Mouse (Mus musculus) olfactory bulb, adult 2 months (tissue): Measurements from ENCODE around the gene Nt5c3b. TPM values are rescaled to one million over a fixed set of nuclear protein-coding genes. Genes with fewer than 3 reads are reported as not detected.

Experiments used
- H3K27ac ChIP-seq: fragments of 200-500 bp; 2 replicates; pipeline ENCODE4 v1.5.1; 2012; ENCODE audit warnings: low read depth, low read length; ENCODE audit not compliant: insufficient read depth
- H3K4me1 ChIP-seq: fragments of 200-500 bp; 2 replicates; pipeline ENCODE4 v1.6.1; 2012; ENCODE audit warnings: low read length; ENCODE audit not compliant: control insufficient read depth, insufficient read depth
- H3K4me3 ChIP-seq: fragments of 200-500 bp; 2 replicates; pipeline ENCODE4 v1.5.1; 2012; ENCODE audit warnings: mild to moderate bottlenecking, low read depth, low read length, moderate library complexity; ENCODE audit not compliant: insufficient read depth
- CTCF ChIP-seq: fragments of 200-500 bp; IDR thresholded peaks from 2 replicates; pipeline ENCODE4 v1.5.1; 2012; ENCODE audit warnings: low read depth, mild to moderate bottlenecking, low read length, moderate library complexity; ENCODE audit not compliant: insufficient read depth
- POLR2A ChIP-seq: fragments of 200-500 bp; IDR thresholded peaks from 2 replicates; pipeline ENCODE4 v1.6.1; 2012; ENCODE audit warnings: mild to moderate bottlenecking, low read depth, low read length, moderate library complexity; ENCODE audit not compliant: insufficient read depth
- WGBS: fragments of 180-500 bp; shearing (Covaris S2); methylation state at CpG from one replicate; pipeline ENCODE4 v1.1.7; 2018; 5-methylcytosine and 5-hydroxymethylcytosine counted together
- polyA plus RNA-seq: library from polyadenylated mRNA; stranded (reverse); fragments of >200 nt; gene quantifications from 2 replicates; pipeline ENCODE4 v1.2.4, GENCODE M21; 2012; ENCODE audit warnings: low replicate concordance; ENCODE audit not compliant: missing spikeins, insufficient read depth, insufficient read length

Nt5c3b gene
- not detected in 2 replicates for polyA plus RNA-seq

GRCm38 (mm10) chr11:100441797-100442196, at the start of gene Nt5c3b, which contains the start of gene Klhl10:
Gene Nt5c3b, minus strand, starts transcription at chr11:100441808.
Gene Klhl10, plus strand, starts transcription at chr11:100441917.
- peak within 1 kb of the TSS; percentile 56; the same call in 1 of the 2 replicates for H3K27ac ChIP-seq
- peak within 1 kb of the TSS; percentile 93 for H3K4me3 ChIP-seq
- H3K4me1 ChIP-seq: peaks cover 5% of the 10 kb centered on the region
- TF ChIP-seq CTCF (no peak), POLR2A (no peak)
- 87% methylated on average over 8 of the region's 8 CpGs for WGBS

- no peak overlapping the region for H3K27ac ChIP-seq
- TF ChIP-seq POLR2A (no peak), CTCF (no peak)
- no peaks in the 10 kb centered on the region for H3K4me1 ChIP-seq
- H3K4me3 ChIP-seq: no peak overlapping the region
- WGBS: 92% methylated on average over 6 of the region's 6 CpGs
Measured at GRCm38 (mm10) chr11:100490951-100491350, 49.3 kb upstream of the Nt5c3b start.

- Histone ChIP-seq H3K4me1 (no peaks in the 10 kb centered on the region), H3K27ac (no peak overlapping the region), H3K4me3 (no peak overlapping the region)
- no peak for TF ChIP-seq POLR2A
- no peak for TF ChIP-seq CTCF
- 85% methylated on average over 8 of the region's 8 CpGs for WGBS
Measured at GRCm38 (mm10) chr11:100485801-100486538, 44.4 kb upstream of the Nt5c3b start.

- Histone ChIP-seq H3K4me3 (no peak overlapping the region), H3K4me1 (no peaks in the 10 kb centered on the region), H3K27ac (no peak overlapping the region)
- TF ChIP-seq CTCF (no peak), POLR2A (no peak)
- WGBS: 96% methylated on average over 3 of the region's 3 CpGs
Measured at GRCm38 (mm10) chr11:100484461-100484860, 42.9 kb upstream of the Nt5c3b start.

- no peak for TF ChIP-seq CTCF
- no peak for TF ChIP-seq POLR2A
- H3K4me3 ChIP-seq: no peak overlapping the region
- 81% methylated on average over 7 of the region's 7 CpGs for WGBS
- no peak overlapping the region for H3K27ac ChIP-seq
- no peaks in the 10 kb centered on the region for H3K4me1 ChIP-seq
Measured at GRCm38 (mm10) chr11:100479152-100479551, 37.5 kb upstream of the Nt5c3b start.

GRCm38 (mm10) chr11:100476281-100476680, 34.7 kb upstream of the Nt5c3b start:
- Histone ChIP-seq H3K4me1 (no peaks in the 10 kb centered on the region), H3K27ac (no peak overlapping the region), H3K4me3 (no peak overlapping the region)
- no peak for TF ChIP-seq POLR2A
- TF ChIP-seq CTCF: no peak
- WGBS: 98% methylated on average over 5 of the region's 5 CpGs

- WGBS: 36% methylated on average over 5 of the region's 5 CpGs
- H3K4me1 ChIP-seq: peaks cover 2% of the 10 kb centered on the region; the same call in 1 of the 2 replicates
- no peak overlapping the region for H3K27ac ChIP-seq
- H3K4me3 ChIP-seq: no peak overlapping the region
- TF ChIP-seq CTCF (no peak), POLR2A (no peak)
Measured at GRCm38 (mm10) chr11:100472935-100473295, 31.3 kb upstream of the Nt5c3b start.

GRCm38 (mm10) chr11:100472197-100472934, 30.8 kb upstream of the Nt5c3b start, which contains the start of gene Klhl11:
Gene Klhl11, minus strand, starts transcription at chr11:100472741.
- Histone ChIP-seq H3K4me3 (peak within 1 kb of the TSS; percentile 69), H3K27ac (peak within 1 kb of the TSS; percentile 5), H3K4me1 (peaks cover 2% of the 10 kb centered on the region; the same call in 1 of the 2 replicates)
- TF ChIP-seq CTCF (peak; percentile 56), POLR2A (peak; percentile 98)
- under 1% methylated on average over 83 of the region's 83 CpGs for WGBS
